Mouse (Mus musculus): ENCODE measurements at regions not wholly inside any gene's neighbourhood (a gene's known extent, or its start where the extent isn't known, plus 50 kb on each side); places are given as distances from the start of the nearest gene placed in this dataset.

DNA sequence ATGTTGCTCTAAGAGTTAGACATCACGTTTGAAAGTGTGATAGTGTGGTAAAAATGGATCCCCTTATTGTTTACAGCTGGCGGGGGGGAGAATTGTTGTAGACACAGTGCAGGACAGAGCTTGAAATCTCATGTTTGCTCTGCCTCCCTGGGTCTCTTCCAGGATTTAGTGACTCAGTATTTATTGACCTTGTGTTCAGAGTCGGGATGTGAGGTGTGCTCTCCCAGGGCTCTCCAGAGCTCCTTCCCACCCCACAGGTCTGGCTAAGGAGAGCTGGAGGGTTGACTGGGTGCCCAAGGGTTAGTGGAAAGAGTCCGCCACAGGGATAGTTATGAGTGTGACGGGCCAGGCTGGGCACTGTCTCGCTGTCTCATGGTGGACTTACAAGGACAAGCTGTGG lies 117.8 kb downstream of the Tle3 start:
- TF ChIP-seq CTCF (IDR thresholded peaks at IDR 0.05; ENCODE audit: low read depth, low read length) (no peak), GATA1 (IDR thresholded peaks at IDR 0.05; ENCODE audit: borderline replicate concordance, low read length) (no peak), TAL1 (conservative IDR thresholded peaks at IDR 0.05; ENCODE audit: low read depth, low read length) (no peak), GATA2 (IDR thresholded peaks at IDR 0.05; ENCODE audit: borderline replicate concordance, low read depth, low read length) (no peak), POLR2AphosphoS5 (IDR thresholded peaks at IDR 0.05; ENCODE audit: insufficient replicate concordance, low read depth, low read length) (no peak)

Data from G1E (cell line).